Mouse (Mus musculus) kidney, embryonic 15.5 days (tissue): ENCODE measurements around the gene Cldn13. TPM values are rescaled to one million over a fixed set of nuclear protein-coding genes. Genes with fewer than 3 reads are reported as not detected.

Experiments
- ATAC-seq: fragments of 200-750 bp; cut with Nextera tagmentation; replicated peaks from 2 replicates; pipeline ENCODE4 v1.8.0; 2017; ENCODE audit warnings: moderate TSS enrichment; ENCODE audit not compliant: low FRiP score
- H3K27ac ChIP-seq: fragments of 300-500 bp; sonication (generic); 2 replicates; pipeline ENCODE4 v1.5.1; 2015; ENCODE audit warnings: mild to moderate bottlenecking, inconsistent platforms
- H3K27me3 ChIP-seq: fragments of 300-500 bp; sonication (generic); 2 replicates; pipeline ENCODE4 v1.6.1; 2015; ENCODE audit warnings: inconsistent platforms
- H3K36me3 ChIP-seq: fragments of 300-500 bp; sonication (generic); 2 replicates; pipeline ENCODE4 v1.6.1; 2015; ENCODE audit warnings: inconsistent platforms
- H3K4me1 ChIP-seq: fragments of 300-500 bp; sonication (generic); 2 replicates; pipeline ENCODE4 v1.6.1; 2015; ENCODE audit warnings: inconsistent platforms
- H3K4me2 ChIP-seq: fragments of 300-500 bp; sonication (generic); 2 replicates; pipeline ENCODE4 v1.6.1; 2015; ENCODE audit warnings: moderate library complexity, mild to moderate bottlenecking, inconsistent platforms
- H3K4me3 ChIP-seq: fragments of 300-500 bp; sonication (generic); replicated peaks from 2 replicates; pipeline ENCODE4 v1.5.1; 2015; ENCODE audit warnings: mild to moderate bottlenecking, inconsistent platforms
- H3K9ac ChIP-seq: fragments of 300-500 bp; sonication (generic); 2 replicates; pipeline ENCODE4 v1.6.1; 2015; ENCODE audit warnings: mild to moderate bottlenecking, inconsistent platforms
- H3K9me3 ChIP-seq: fragments of 300-500 bp; sonication (generic); replicated peaks from 2 replicates; pipeline ENCODE4 v1.6.1; 2016; ENCODE audit warnings: inconsistent platforms
- WGBS: fragments of 180-500 bp; shearing (Covaris S2); methylation state at CpG from one replicate; pipeline ENCODE4 v1.1.7; 2015; ENCODE audit warnings: mixed read lengths; 5-methylcytosine and 5-hydroxymethylcytosine counted together
- polyA plus RNA-seq: library from polyadenylated mRNA; unstranded; fragments of >200 nt; fragmentation: Nextera tagmentation; extraction: Ambion mirVana; gene quantifications from 2 replicates; pipeline ENCODE4 v1.2.1, GENCODE M21; 2015

Gene Cldn13
- polyA plus RNA-seq, 1 experiment from 2014 or later, result 5.1 TPM

DNA sequence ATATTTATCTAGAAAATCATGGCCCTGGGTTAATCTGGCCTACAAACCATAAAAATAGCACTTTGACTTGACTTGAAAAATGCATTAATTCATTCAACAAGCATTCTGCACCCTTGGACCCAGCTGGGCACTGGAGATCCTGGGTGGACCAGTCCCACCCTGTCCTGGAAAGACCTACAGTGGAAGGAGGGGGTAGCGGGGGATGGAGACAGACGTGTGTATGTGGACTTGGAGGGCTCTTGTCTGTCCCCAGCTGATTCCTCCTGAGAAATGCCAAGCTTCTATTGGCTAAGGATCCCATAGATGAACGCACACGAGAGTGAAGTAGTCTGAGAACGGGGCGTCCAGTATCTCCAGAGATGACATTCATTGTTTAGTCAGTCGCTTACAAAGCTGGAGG, 26.8 kb downstream of the Cldn13 start:
- WGBS, result 84% methylated on average over 7 of the region's 7 CpGs
- H3K4me3 ChIP-seq, result no peak overlapping the region
- H3K27ac ChIP-seq, result 0 out of 2 replicates have a peak overlapping the region, but pooled peaks have one; percentile 32
- H3K4me1 ChIP-seq, result 0 out of 2 replicates have a peak, but pooled peaks cover 4% of the 10 kb centered on the region
- H3K9ac ChIP-seq, result no peak overlapping the region
- H3K27me3 ChIP-seq, result no peaks in the 10 kb centered on the region
- H3K36me3 ChIP-seq, result no peaks in the 10 kb centered on the region
- no peak overlapping the region for H3K4me2 ChIP-seq
- no peak for ATAC-seq
- no peaks in the 10 kb centered on the region for H3K9me3 ChIP-seq

DNA sequence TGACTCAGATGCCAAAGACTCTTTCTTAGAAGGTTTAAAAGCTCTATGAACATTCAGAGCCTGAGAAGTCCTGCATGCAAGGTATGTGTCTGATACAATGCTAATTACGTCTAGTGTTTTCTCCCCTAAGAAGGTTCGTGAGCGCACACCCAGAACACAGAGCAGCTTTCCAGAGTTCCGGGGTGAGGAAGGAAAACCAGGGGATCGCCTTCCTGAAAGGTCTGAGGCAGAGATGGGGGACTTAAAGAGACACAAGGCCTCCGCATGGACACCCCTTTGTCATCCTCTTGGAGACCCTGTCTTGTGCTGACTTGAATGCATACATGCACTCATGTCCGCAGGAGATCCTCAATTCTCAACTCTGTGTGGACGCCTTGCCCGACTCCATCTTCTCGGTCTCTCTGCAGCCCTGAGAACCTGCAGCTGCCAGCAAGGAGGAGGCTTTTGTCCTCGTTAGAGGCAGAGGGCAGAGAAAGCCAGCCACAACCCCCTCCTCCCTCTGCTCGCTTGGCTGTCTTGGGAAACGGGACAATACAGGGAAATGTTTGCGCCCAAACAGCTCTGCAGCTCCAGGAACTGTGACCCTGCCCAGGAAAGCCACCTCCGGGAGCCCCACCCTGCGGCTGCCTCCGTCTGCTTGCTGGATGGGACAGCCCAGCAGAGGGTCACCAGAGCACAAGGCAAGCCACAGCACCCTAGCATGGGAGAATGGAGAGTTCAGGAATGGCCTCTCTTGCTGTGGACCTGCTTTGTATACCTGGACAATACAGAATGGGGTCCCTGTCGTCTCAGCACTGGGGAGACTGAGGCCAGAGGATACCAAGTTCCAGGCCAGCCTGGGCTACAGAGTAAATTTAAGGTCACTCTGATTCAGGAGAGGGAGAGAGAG, 27.6 kb downstream of the Cldn13 start:
- no peak overlapping the region for H3K4me3 ChIP-seq
- H3K9ac ChIP-seq, result no peak overlapping the region
- WGBS, result 53% methylated on average over 18 of the region's 18 CpGs
- 0 out of 2 replicates have a peak, but pooled peaks cover 4% of the 10 kb centered on the region for H3K4me1 ChIP-seq
- no peaks in the 10 kb centered on the region for H3K9me3 ChIP-seq
- H3K4me2 ChIP-seq, result no peak overlapping the region
- peak overlapping the region; percentile 74 for H3K27ac ChIP-seq
- no peaks in the 10 kb centered on the region for H3K27me3 ChIP-seq
- no peak; the same call in 1 of the 2 replicates for ATAC-seq
- H3K36me3 ChIP-seq, result no peaks in the 10 kb centered on the region

GRCm38 (mm10) chr5:134883077-134883476, 32.2 kb downstream of the Cldn13 start:
- Histone ChIP-seq H3K4me3 (no peak overlapping the region), H3K27ac (no peak overlapping the region), H3K27me3 (no peaks in the 10 kb centered on the region), H3K4me2 (no peak overlapping the region), H3K4me1 (no peaks in the 10 kb centered on the region), H3K9ac (no peak overlapping the region), H3K36me3 (no peaks in the 10 kb centered on the region), H3K9me3 (peaks cover 8% of the 10 kb centered on the region; the same call in 1 of the 2 replicates)
- no peak for ATAC-seq
- 61% methylated on average over 3 of the region's 3 CpGs for WGBS

- WGBS, result 71% methylated on average over 10 of the region's 10 CpGs
- Histone ChIP-seq H3K9me3 (peaks cover 8% of the 10 kb centered on the region; the same call in 1 of the 2 replicates), H3K36me3 (no peaks in the 10 kb centered on the region), H3K27me3 (no peaks in the 10 kb centered on the region), H3K4me1 (peaks cover 2% of the 10 kb centered on the region; the same call in 1 of the 2 replicates), H3K27ac (no peak overlapping the region), H3K4me3 (no peak overlapping the region), H3K9ac (no peak overlapping the region), H3K4me2 (no peak overlapping the region)
- no peak for ATAC-seq
Measured at GRCm38 (mm10) chr5:134876801-134877200, 38.5 kb downstream of the Cldn13 start.

DNA sequence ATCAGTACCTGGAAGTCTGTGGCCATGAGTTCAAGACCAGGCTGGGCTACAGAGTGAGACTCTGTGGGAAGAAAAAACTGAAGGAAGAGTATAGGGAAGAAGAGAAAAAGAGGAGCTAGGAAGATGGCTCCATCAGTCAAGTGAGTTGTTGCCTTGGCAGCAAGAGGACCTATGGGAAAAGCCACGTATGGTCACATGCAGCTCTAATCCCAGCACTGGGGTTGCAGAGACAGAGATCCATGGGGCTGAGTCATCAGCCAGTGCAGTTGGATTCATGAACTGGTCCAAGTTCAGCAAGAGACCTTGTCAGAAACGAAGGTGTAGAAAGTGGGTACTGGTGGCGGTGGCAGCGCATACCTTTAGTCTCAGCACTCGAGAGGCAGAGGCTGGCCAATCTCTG, 40.1 kb downstream of the Cldn13 start:
- H3K4me3 ChIP-seq, result no peak overlapping the region
- H3K4me2 ChIP-seq, result no peak overlapping the region
- no peak for ATAC-seq
- no peak overlapping the region for H3K27ac ChIP-seq
- H3K9ac ChIP-seq, result no peak overlapping the region
- WGBS, result 92% methylated on average over 5 of the region's 5 CpGs
- H3K9me3 ChIP-seq, result peaks cover under 1% of the 10 kb centered on the region; the same call in 1 of the 2 replicates
- peaks cover 2% of the 10 kb centered on the region; the same call in 1 of the 2 replicates for H3K4me1 ChIP-seq
- no peaks in the 10 kb centered on the region for H3K36me3 ChIP-seq
- H3K27me3 ChIP-seq, result no peaks in the 10 kb centered on the region

DNA sequence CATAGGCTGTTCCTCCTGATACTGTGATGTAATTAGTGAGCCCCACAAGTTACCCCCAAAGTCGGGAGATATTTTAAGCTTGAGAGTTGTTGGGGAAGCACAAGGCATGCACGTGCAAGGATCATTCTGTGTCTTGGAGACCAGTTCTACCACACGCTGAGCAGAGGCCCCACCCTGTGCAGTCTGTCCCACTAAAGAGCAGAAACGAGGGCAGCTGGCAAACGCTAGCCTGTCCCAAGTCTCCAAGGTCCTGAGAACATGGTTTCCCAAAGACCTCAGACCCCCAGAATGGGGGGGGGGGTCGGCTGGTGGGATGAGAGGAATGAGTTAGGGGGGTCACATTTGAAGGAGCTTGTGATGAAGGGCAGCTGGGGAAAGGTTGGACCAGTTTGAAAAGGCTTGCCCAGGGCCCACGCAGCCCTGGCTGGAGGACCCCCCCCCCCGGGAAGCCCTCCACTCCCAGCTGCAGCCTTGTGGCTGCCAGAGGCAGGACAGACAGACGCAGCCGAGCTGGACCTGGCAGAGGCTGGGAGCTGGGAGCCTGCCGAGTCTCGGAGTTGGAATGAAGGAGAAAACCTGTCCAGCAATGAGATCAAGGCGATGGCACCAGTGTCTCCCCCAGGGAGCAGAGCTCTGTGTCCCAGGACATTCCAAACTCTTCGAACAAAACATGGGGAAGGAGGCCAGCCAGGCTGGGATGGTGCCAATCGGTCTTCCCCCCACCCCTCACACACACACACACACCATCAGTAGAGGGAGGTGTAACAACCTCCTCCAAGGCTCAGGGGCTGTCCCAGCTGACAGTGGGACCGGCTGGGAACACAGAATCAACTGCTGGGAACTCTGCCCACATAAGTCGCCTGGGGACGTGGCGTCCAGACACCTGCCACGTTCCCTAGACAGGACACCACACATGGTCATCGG, 41.1 kb downstream of the Cldn13 start:
- no peak overlapping the region for H3K27ac ChIP-seq

GRCm38 (mm10) chr5:134873034-134873433, 42.3 kb downstream of the Cldn13 start:
- Histone ChIP-seq H3K4me3 (no peak overlapping the region), H3K4me2 (no peak overlapping the region), H3K9ac (no peak overlapping the region), H3K27ac (no peak overlapping the region), H3K27me3 (no peaks in the 10 kb centered on the region), H3K9me3 (no peaks in the 10 kb centered on the region), H3K36me3 (no peaks in the 10 kb centered on the region), H3K4me1 (peaks cover 6% of the 10 kb centered on the region)
- ATAC-seq, result no peak
- 74% methylated on average over 8 of the region's 8 CpGs for WGBS

More for the DNA sequence above, 41.1 kb downstream of the Cldn13 start:
- 73% methylated on average over 21 of the region's 21 CpGs for WGBS
- no peaks in the 10 kb centered on the region for H3K36me3 ChIP-seq
- no peak overlapping the region for H3K4me2 ChIP-seq
- ATAC-seq, result no peak
- H3K9ac ChIP-seq, result no peak overlapping the region
- no peaks in the 10 kb centered on the region for H3K27me3 ChIP-seq
- peaks cover 2% of the 10 kb centered on the region; the same call in 1 of the 2 replicates for H3K4me1 ChIP-seq
- no peaks in the 10 kb centered on the region for H3K9me3 ChIP-seq
- no peak overlapping the region for H3K4me3 ChIP-seq

GRCm38 (mm10) chr5:134872597-134872996, 42.7 kb downstream of the Cldn13 start:
- Histone ChIP-seq H3K27ac (no peak overlapping the region), H3K9ac (no peak overlapping the region), H3K4me1 (peaks cover 10% of the 10 kb centered on the region), H3K4me3 (no peak overlapping the region), H3K36me3 (no peaks in the 10 kb centered on the region), H3K4me2 (no peak overlapping the region), H3K27me3 (no peaks in the 10 kb centered on the region), H3K9me3 (no peaks in the 10 kb centered on the region)
- WGBS, result 54% methylated on average over 5 of the region's 5 CpGs
- no peak for ATAC-seq

- H3K4me3 ChIP-seq, result no peak overlapping the region
- H3K36me3 ChIP-seq, result no peaks in the 10 kb centered on the region
- H3K4me2 ChIP-seq, result no peak overlapping the region
- no peaks in the 10 kb centered on the region for H3K27me3 ChIP-seq
- H3K4me1 ChIP-seq, result peaks cover 15% of the 10 kb centered on the region
- no peak for ATAC-seq
- WGBS, result 65% methylated on average over 5 of the region's 5 CpGs
- H3K9ac ChIP-seq, result no peak overlapping the region
- no peaks in the 10 kb centered on the region for H3K9me3 ChIP-seq
- H3K27ac ChIP-seq, result no peak overlapping the region
Measured at GRCm38 (mm10) chr5:134868506-134868905, 46.8 kb downstream of the Cldn13 start.

GRCm38 (mm10) chr5:134867320-134868144, 47.8 kb downstream of the Cldn13 start:
- Histone ChIP-seq H3K27ac (peak overlapping the region; percentile 52), H3K4me1 (peaks cover 13% of the 10 kb centered on the region), H3K36me3 (no peaks in the 10 kb centered on the region), H3K4me3 (no peak overlapping the region), H3K4me2 (peak overlapping the region; percentile 44), H3K27me3 (no peaks in the 10 kb centered on the region), H3K9ac (no peak overlapping the region), H3K9me3 (no peaks in the 10 kb centered on the region)
- ATAC-seq, result peak; percentile 29; the same call in 1 of the 2 replicates
- 25% methylated on average over 18 of the region's 18 CpGs for WGBS

DNA sequence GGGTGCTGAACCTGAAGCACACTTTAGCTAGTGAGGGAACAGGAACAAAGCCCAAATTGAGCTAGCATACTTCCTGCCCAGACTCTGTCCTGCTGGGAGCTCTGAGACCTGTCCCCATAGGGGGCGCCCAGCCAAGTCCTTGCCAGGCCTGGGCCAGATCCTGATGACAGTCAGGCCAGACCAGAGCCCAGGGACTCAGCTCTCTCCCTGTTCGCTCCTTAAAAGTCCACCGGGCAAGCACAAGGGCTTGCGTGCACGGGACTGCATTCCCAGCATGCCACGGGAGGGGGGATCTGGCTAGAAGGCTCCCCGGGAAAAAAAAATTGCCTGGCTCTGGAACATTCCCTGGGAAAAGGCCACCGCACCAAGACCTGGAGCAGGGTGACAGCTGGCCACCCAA, 50.2 kb downstream of the Cldn13 start:
- Histone ChIP-seq H3K4me1 (peaks cover 19% of the 10 kb centered on the region), H3K4me3 (no peak overlapping the region), H3K9me3 (no peaks in the 10 kb centered on the region), H3K36me3 (no peaks in the 10 kb centered on the region), H3K27me3 (no peaks in the 10 kb centered on the region), H3K9ac (no peak overlapping the region), H3K27ac (no peak overlapping the region), H3K4me2 (no peak overlapping the region)
- 64% methylated on average over 8 of the region's 8 CpGs for WGBS
- no peak for ATAC-seq
